Mouse (Mus musculus) kidney, adult 8-10 months (tissue): ENCODE results near the gene Psg27.
"Not testable (repeated sequence)": the region's sequence is repeated elsewhere in the genome, so short reads cannot be mapped to it uniquely, and the experiment has no call there.

Source experiments
- DNase-seq, 2 experiments: peaks; one replicate each; pipeline ENCODE4 v3.0.0; 2022

Psg27 gene

DNA sequence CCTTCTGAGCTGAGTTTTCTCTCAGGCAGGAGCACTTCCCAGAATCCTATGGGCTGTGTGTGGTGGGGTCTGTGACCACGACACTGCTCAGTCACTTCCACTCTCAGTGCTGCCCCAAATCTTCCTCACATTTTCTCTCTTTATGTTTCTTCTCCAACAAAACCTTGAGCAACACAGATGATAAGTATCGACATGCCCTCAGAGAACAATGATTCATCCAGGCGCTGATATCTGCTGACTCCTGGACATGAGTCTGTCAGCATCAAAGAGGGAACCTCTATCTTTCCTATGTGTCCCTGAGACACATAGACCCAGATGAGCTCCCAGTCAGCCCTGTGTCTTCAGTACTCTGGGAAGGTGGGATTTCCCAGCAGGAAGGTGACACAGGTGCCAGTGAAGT is at the start of gene Psg27:
Gene Psg27, minus strand, starts transcription at position 101 of the 400 bp plus-strand sequence.
- no peak for DNase-seq

DNA sequence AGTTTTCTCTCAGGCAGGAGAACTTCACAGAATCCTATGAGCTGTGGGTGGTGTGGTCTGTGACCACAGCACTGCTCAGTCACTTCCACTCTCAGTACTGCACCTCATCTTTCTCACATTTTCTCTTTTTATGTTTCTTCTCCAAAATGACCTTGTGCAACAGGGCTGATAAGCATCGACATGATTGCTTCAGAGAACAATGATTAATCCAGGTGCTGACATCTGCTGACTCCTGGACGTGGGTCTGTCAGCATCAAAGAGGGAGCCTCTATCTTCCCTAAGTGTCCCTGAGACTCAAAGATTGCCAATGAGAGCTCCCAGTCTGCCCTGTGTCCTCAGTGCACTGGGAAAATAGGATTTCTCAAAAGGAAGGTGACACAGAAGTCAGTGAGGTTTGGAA is 49.3 kb upstream of the Psg27 start, which contains the start of gene Psg23:
Gene Psg23, minus strand, starts transcription at position 101 of the 400 bp plus-strand sequence.
- not testable (repeated sequence) for DNase-seq

DNA sequence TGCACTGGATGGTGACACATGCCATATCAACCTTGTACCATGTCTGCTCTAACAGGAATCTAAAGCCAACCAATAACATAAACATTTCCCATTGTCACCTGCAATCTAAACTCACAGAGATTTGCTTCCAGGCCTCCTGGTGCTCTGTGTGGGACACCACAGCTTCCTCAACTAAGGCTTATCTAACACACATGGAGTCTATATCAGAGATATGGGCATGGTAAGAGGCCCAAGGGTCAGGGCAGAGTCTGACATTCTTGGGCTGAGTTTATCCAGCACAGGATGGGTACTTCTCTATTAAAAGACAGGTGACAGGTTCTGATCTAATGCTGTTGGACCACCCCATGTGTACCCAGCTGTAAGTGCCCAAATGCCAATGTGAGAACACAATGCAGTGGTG is 7.3 kb downstream of the Psg27 start:
- DNase-seq = no peak

DNA sequence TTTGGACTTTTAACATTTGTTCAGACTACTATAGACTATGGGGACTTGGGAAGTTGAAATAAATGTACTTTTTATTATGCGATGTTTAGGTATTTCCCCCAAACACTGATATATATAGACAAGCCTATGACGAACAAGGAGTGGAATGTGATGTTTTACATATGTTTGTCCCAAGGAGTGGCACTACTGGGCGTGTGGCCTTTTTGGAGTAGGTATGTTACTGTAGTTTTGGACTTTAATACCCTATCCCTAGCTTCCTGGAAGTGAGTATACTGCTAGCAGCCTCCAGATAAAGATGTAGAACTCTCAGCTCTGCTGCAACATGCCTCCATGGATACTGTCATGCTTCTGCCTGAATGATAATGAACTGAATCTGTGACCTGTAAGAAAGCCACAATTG is 11.4 kb downstream of the Psg27 start:
- DNase-seq = not testable (repeated sequence)

DNA sequence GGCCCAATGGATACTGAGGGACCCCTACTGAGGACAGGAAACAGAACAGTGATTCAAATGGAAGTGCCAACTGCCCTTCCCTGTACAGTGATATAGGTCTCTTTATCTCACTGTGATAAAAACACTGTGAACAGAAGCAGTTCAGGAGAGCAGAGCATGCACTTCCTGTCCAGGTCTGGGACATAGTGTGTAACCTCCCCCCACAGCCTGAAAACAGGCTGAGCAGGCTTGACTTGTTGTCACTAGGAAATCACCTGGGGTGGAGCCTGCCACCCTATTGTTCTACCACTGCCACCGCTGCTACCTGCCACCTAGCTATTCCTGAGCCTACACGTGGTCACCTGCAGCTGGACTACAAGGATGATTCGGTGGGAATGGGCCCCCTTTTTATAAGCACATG is 33.7 kb downstream of the Psg27 start:
- no peak for DNase-seq

DNA sequence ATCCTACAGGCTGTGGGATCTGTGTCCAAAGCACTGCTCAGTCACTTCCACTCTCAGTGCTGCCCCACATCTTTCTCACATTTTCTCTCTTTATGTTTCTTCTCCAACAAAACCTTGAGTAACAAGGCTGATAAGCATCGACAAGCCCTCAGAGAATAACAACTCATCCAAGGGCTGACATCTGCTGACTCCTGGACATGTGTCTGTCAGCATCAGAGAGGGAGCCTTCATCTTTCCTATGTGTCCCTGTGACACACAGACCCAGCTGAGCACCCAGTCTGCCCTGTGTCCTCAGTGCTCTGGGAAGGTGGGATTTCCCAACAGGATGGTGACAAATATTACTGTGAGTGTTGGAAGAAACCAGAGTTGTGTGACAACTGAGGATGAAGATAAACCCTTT is 34.9 kb downstream of the Psg27 start, which contains the start of gene Psg25:
Gene Psg25, minus strand, starts transcription at position 101 of the 400 bp plus-strand sequence.
- no peak for DNase-seq

DNA sequence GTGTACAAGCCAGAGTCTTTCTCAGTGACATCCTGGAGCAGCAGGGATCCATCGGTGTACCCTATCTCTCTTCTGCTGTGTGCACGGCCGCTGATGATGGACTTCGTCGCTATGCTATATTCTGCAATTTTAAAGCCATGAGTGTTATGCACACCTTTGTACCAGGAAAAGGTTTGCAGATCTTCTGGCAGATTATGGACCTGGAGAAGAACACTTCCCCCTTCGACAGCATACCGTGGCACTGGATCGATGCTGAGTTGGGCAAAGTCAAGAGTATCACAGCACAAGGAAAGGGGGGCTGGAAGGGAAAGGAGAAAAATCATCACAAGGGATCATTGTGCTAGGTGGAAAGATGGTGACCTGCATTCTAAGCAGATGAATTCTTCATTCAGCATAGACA is 42.4 kb downstream of the Psg27 start:
- no peak for DNase-seq

DNA sequence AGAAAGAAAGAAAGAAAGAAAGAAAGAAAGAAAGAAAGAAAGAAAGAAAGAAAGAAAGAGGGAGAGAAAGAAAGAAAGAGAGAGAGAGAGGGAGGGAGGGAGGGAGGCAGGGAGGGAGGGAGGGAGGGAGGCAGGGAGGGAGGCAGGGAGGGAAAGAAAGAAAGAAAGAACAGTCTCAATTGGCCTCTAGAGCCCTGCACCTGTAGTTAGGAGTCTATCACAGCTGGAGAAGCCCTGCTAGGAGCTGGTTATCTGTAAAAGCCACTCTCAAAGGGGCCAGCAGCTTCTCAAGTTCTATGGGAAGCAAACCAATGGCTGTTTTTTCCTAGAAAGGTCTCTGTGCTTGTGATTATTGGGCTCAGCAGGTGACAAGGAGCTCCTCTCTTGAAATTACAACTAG is 54.3 kb downstream of the Psg27 start:
- DNase-seq = not testable (repeated sequence)

DNA sequence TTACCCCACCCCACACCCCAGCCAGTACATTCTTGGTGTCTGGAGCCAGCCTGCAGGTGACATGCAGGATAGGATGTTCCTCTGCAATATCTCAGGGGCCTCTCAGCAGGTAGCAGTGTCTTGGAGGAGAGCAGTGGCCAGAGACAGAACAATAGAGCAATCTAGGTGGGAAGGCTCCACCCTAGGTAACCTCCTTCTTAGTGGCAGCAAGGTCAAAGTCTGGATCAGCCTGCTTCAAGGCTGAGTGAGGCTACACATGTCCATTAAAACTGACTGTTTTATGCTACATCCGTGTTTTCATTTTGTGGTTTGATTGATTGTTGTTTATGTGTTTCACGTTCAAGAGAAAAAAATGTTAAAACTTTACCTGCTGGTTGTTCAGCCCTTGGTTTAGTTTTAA is 54.7 kb downstream of the Psg27 start:
- not testable (repeated sequence) for DNase-seq

DNA sequence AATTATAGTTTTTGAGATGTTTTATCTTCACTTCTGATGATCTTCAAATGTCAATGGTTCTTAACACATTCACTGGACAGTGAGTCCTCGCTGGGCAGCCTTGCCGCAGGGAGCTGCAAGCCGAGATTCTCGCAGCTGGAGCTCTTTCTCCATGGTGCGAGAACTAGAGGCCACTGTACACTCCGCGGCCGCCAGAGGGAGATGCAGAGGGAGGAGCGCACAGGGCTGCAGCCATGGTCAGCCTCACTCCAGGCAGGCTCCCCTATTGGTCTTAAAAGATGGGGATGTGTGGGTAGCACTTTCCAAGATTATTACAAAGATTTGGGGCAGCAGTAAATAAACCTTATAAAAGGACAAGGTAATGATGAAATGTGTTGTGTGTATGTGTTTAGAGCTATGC is 55.6 kb downstream of the Psg27 start:
- DNase-seq = peak in 1 of 2 experiments; percentile 21
